Mouse (Mus musculus): ENCODE results near the gene Syn3.
"Not testable (repeated sequence)": the region's sequence is repeated elsewhere in the genome, so short reads cannot be mapped to it uniquely, and the experiment has no call there.

Gene Syn3

DNA sequence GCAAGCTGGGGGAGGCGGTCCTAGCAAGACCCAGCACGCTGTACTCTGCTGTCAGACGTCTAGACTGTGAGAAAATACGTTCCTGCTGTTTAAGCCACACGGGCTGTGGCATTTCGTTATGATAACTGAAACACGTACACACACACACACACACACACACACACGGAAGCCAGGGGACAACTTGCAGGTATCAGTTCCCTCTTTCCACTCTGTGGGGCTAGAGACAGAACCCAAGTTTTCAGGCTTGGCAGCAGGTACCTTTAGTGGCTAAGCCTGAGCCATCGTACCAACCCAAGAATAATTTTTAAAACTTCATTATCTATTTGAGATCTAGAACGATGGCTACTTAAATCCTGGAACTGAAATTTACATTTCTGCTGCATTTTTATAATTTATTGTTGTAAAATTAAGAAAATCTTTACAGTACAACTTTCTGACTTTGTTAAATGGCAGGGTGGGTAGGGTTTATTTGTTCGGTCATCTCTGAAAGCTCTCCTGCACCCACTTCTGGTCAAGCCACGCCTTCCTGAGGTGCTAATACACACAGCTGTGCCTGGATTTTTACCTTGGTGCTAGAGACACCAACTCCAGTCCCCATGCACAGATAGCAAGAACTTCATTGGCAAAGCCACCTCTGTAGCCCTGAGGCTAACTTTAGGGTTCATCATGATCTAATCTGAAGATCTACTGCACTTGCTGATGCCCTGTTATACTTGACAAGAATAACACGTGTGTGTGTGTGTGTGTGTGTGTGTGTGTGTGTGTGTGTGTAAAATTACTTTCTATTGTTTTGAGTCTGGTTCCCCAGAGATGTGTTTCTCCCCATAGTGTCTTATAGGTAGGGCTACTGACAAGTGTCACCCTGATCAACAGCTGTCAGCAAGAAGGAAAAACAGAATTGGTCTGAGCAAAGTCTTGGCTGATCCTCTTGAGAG, 29.8 kb downstream of the Syn3 start:
- DNase-seq (ENCODE audit: inconsistent age in 2 of 2, low spot score in 1 of 2) = no peak

DNA sequence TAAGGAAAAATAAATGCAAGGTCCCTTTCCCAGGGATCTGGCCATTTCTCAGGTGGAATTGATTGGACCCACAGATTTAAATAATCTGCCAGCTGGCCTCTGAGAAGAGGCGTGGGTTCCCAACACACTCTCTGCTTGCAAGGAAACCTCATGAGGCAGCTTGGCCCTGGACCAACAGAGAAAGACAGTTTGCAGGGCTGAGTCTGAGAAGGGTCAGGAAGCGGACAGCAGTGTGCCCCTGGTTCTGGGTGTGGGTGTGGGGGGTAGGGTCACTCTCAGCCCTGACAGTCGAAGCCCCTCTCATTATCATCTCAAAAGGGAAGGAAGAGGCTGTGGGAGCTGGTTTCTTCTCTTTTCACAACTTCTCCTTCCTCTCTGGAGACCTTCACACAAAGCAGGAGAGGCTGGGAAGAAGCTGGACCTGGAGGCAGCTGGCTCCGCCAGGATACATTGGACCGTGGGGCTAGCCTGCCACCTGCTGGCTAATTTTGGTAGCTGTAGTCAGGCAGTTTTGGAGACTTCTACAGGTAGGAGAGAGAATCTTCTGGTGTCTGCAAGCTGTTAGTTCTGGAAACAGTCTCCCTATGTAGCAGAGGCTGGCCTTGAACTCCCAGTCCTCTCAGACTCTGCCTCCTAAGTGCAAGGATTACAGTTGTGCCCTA, 35.0 kb downstream of the Syn3 start:
- DNase-seq (ENCODE audit: inconsistent age in 2 of 2, low spot score in 1 of 2) = peak; percentile 78 to 93

DNA sequence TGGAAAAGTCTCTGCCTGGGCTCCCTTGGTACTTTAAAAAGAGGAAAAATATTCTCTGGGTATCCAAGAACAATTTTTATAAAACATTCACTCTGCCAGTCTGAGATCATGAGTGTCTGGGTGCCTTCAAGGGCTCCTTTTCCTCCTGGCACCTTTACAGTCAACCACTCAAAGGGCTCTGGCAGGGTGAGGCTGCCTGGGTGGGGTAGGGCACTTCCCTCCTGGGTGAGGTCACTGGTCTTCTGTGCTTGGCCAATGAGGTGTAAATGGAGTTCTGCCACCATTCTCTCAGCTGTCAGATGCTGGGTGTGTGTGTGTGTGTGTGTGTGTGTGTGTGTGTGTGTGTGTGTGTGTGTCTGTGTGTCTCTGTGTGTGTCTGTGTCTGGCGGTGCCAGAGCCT, 39.1 kb downstream of the Syn3 start:
- no peak for DNase-seq (ENCODE audit: inconsistent age in 2 of 2, low spot score in 1 of 2)

DNA sequence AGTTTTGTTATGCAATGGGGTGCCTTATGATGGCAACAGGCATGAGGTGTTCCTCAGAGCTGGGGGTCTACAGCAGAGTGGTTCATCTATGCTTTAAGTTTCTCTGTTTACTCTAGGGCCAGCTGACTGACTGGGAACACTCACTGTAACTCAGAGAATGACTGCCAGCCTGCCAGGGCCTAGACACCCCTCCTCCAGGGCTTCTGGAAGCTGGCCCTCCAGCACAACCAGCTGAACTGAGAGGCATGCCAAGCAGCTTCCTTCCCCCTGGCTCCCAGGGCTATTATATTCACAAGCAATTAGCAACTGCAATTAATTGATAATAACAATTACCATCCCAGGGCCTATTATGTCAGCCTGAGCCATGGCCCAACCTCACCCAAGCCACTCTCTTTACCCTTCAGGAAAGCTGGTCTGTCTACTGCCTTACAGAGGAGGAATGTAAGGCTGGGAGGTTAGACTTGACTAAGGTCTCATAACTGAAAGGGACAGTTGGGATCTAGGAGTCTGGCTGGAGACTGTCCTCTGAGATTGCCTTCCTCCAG, 41.0 kb downstream of the Syn3 start:
- DNase-seq (ENCODE audit: inconsistent age in 2 of 2, low spot score in 1 of 2) = no peak

DNA sequence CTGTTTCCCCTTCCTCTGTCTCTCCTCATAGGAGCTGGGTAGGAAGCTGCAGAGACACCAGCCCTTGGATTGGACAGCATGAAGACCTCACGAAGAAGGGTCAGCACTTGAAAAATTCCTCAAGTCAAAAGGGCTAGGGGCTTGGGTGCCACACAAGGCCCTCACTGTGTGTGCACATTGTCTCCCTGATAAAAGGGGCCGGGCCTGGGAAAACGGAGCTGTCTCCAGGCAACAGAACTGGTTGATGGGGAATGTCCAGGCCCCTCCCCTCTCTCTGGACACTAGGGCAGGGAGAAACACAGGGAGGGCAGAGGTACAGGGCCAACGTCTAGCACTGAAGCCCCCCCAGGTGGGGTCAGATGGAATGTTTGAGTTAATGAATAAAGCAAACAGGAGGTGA, 41.5 kb downstream of the Syn3 start:
- no peak for DNase-seq (ENCODE audit: inconsistent age in 2 of 2, low spot score in 1 of 2)

DNA sequence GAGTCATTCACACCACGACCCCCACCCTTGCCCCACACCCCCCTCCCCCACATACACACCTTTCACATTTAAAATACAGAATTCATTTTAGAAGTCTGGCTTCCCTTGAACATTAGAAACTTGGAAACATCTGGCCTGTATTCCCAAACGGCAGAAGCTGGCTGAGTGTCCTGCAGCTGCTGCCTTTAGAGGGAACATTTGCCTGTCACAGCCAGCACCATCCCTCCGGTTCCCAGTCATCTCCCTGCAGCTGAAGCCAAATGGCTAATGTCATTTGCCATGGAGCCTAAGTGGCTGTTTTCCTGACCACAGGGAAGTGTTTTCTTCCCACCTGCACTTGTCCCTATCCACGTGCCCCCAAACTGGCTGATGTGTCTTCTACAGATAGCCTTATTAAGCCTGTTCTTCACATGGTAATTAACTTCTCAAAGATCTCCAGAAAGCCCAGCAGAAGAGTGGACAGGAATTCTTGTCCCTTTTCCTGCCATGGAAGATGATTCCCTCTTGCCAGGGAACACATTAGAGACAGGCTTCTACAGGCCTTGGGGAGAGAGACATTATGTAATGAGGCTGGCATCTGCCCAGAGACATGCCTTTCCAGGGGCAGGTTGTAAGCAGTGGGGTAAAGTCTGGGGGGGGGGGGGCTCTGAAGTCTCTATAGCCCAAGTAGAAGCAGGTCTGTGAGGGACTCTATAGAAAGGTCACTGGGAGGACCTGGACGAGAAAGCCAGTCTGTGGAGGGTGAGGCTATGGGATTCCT, 43.2 kb downstream of the Syn3 start:
- DNase-seq (ENCODE audit: inconsistent age in 2 of 2, low spot score in 1 of 2) = peak; percentile 13 to 61

DNA sequence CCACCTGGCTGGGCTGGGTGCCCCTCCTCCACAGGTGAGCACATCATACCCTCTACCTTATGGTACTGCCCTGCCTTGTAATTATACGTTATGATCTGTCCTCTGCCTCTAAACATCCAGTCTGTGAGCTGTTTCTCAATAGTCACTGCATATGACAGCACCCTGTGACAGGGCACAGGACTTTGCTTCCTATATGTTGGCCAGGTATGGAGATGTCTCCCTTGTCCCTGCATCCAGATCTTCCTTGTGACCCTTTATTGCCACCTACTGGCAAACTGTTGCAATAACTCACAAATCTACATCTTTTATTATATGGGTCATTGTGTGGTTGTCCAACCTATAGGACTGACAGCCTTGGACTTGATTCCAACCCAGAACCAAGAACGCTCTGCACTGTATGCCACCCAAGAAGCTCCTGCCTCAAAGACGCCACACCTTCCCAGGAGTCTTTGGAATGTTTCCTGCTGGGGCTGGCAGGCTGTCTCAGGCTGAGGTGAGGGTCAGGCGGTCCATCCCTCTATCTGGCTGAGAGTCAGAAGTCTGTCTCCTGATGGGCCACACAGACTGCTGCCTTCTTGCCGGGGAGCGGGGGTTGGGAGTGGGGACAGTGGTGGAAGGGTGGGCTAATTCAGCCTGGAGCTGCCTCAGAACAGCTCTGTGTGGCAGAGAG, 46.2 kb downstream of the Syn3 start:
- DNase-seq (ENCODE audit: inconsistent age in 2 of 2, low spot score in 1 of 2) = peak; percentile 31 to 84

DNA sequence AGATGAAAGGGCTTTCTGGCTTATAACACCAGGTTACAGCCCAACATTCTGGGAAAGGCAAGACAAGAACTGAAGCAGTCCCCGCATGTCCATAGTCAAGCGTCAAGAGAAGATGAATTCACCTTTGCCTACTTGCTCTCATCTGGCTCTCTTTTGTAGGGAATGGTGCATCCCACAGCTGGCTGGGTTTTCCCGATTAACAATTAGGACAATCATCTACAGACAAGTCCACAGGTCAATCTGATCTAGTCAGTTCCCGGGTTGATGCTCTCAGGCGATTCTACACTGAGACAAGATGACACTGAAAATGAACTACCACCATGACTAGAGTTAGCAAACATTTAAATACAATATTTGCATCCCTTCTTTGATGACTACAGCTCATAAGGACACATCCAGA, 47.4 kb downstream of the Syn3 start:
- no peak for DNase-seq (ENCODE audit: inconsistent age in 2 of 2, low spot score in 1 of 2)

DNA sequence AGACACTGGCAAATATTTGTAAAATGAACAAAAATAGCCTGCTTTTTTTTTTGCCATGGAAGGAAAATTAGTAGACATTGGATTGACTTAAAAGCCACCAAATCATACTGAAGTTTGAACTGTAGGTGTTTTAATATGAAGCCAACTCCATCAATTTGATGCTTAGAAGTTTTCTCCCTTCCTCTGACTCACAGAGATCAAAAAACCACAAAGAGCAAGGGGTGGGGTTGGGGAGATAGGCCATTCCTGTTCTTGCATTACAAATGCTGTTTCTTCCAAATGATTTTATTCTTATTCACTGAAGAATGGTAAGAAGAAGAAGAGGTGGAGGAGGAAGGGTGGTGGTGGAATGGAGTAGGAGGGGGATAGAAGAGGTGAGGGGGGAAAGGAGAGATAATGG, 52.0 kb downstream of the Syn3 start:
- DNase-seq (ENCODE audit: inconsistent age in 2 of 2, low spot score in 1 of 2) = no peak

DNA sequence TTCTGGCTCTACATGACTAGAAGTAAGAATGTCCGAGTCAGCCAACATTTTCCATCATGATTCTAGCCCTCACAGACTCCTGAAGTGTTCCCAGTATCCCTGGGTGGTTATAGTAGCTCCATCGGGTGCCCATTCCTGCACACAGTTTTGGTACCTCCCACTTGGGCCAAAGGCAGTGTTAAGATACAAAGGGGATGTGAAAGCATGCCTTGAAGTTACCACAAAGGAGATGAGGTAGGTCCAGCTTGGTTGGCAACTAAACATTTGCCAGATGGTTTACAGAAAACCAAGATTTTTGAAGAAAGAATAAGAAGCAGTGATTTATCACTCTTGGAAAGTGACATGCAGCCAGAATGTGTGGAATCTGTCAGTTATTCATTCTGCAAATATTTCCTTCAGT, 53.5 kb downstream of the Syn3 start:
- no peak for DNase-seq (ENCODE audit: inconsistent age in 2 of 2, low spot score in 1 of 2)

DNA sequence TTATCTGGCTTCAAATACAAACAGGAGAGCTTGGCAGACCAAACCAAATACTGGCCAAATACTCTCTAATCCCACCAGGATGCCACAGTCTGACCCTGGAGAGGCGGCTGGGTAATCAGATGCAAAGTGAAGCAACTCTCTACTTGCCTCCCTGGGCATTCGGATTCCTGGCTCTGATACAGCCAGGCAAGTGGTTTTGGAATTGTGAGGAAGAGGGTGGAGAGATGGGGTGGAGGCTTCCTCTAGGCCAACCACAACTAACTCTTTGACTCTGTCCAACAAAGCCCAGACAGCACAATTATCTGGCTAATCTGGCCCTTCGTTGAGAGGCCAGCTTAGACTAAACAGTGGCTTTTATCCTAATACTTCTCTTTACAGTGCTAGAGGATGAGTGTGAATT, 54.0 kb downstream of the Syn3 start:
- DNase-seq (ENCODE audit: inconsistent age in 2 of 2, low spot score in 1 of 2) = no peak

DNA sequence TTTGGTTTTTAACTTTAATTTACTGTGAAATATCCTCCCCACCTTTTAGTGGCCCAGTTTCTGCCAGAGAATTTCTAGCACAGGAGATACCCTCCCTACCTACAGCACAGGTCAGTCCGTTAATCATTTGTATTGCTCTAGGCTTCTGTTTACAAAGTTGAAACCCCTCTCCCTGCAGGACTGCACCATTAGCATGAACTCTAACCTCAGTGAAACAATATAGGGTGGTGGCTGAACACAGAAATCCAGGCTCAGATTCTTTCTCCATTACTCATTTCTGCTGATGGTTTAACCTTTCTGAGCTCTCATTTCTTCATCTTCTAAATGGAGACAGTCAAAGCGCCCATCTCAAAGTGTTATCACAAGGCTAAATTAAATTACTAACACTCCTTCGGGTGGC, 56.9 kb downstream of the Syn3 start:
- no peak for DNase-seq (ENCODE audit: inconsistent age in 2 of 2, low spot score in 1 of 2)

DNA sequence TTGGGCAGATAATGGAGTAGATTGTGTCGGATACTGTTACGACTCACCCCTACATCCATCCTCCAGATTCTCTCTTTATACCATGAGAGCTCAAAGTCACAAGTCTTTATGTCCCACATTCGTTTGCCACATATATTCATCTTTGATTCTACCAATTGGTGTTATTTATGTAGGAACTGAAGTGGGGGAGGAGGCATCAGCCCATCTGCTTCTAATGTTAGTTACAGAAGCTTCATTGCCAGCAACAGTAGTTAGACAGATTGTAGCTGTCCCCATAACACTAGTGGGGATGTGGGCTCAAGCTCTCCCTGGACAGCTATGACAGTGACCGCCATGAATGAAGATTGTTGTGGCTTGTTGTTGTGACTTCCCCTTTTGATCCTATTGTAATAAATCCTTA, 59.1 kb downstream of the Syn3 start:
- no peak for DNase-seq (ENCODE audit: inconsistent age in 2 of 2, low spot score in 1 of 2)

DNA sequence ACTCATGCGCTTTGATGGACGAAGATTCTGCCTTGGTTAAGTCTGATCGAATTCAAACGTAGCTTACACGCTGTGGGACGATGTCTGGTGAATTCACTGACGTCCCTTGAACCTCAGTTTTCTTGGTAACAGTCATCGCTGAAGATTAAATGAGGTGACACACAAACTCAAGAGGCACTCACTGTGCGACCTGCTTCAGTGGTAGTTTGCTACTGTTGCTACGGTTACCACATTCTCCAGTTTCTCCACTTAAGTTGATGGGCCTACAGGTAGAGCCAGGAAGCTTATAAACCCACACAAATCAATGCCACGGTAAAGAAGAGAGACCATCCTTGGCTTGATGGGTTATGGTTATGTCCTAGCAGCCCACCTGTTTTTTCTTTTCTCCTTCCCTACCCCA, 61.4 kb downstream of the Syn3 start:
- DNase-seq (ENCODE audit: inconsistent age in 2 of 2, low spot score in 1 of 2) = no peak

DNA sequence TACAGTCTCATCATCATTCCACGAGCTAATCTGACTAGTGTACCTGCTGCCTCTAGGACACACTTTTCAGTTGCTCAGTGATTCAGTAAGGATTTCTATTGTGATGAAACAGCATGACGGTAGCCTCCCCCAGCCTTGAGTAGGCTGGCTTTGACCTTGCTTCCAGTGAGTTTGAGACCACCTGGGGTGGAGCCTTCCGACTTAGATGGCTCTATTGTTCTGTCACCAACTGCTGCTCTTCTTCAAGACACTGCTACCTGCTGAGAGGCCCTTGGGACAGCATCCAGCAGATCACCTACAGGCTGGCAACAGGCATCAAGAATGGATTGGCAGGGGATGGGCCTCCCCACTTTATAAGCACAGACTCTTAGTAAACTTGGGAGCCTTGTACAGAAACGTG, 63.7 kb downstream of the Syn3 start:
- DNase-seq (ENCODE audit: inconsistent age in 2 of 2, low spot score in 1 of 2) = not testable (repeated sequence)

DNA sequence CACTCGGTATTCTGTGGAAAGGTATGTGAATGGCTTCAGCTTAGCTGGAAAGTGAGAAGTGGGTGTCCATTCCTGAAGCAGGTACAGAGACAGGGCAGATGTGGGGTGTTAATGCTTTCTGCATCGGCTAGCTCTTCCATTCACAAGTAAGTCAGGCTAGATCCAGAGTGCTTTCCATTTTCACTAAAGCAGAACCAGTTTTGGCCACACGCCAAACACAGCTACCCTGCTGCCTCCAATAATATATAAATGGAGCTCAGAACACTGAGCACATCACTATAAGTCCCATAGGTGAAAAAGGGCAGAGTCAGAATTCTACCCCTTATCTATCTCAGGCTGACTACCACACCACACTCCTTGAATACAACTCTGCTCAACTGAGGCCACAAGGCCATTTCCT, 69.0 kb downstream of the Syn3 start:
- DNase-seq (ENCODE audit: inconsistent age in 2 of 2, low spot score in 1 of 2) = no peak

DNA sequence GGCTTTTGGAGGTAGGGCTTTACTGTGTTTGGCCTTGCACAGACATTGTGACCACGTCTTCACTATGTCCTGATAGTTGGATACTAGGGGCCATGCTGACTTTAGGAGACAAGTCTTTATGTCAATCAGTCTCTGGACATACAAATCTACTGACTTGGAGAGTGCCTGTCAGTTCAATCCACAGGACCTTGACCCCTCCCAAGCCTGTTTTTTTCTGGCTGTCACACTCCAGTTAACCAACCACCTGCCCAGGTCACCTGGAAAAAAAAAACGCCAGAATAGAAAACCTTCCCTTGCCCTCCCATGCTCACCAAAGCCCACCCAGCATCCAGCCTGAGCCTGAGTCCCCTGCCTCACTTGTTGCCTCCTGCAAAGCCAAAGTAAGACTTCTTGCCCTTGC, 70.7 kb downstream of the Syn3 start:
- no peak for DNase-seq (ENCODE audit: inconsistent age in 2 of 2, low spot score in 1 of 2)

DNA sequence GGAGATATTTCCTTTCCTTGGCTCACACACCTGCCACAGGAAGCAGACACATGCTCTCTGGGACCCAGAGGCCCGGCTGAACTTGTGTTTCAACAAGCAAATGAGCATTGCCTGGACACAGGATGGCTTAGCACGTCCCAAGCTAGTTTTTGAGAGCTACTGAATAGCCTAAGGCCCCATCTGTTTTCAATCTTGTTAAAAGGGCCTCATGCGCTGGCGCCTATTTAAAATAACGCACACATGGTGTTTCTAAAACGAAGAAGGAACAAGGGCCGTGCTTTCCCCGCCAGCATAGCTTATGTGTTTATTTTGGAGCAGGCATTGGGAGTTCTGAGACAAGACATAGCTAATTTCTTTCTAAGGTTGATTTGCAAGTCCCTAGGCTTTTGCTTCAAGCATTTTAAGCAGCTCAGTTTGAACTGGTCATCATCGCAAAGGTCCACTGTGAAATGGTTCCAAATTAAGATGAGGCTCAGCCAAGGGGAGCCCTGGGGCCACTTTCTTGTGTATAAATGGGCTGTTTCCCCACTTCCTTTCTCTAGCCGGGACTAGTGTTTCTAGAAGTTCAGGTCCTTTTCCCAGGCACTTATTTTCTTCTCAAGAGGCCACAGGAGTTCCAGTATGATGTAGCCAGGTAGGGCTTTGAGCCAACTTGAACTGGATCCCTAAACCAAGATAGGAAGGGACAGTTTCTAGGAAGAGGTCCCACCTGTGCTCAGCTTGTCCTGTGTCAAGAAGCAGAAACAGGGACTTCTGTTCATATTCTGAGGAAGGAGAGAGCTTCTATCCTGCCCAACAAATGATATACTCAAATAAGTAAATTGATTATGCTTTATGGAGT, 72.8 kb downstream of the Syn3 start:
- peak; percentile 10 to 29 for DNase-seq (ENCODE audit: inconsistent age in 2 of 2, low spot score in 1 of 2)

DNA sequence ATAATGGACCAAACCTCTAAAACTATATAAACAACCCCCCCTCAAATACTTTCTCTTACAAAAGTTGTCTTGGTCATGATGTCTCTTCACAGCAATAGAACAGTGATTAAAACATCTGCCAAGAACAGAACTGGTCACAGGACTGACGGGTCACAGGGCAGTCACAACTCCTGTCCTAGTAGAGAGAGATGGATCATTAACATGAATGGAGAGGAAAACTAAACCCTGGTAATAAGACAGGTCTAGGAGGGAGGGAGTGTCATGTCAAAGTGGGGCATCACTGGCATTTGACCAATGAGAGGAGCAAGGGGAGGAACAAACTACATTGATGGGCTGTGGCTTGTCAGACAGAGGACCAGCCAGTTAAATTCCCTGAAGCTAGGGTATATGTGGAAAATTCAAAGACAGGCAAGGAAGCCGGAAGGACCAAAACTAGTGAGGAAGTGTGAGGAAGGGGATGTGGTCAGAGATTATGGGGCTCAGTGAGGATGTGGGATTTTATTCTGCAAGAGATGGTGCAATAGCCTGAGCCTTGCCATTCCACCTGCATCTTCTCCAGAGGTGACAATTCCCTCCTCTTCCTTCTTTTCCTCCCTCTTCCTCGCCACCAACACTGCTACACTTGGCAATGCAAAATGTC, 76.8 kb downstream of the Syn3 start:
- no peak for DNase-seq (ENCODE audit: inconsistent age in 2 of 2, low spot score in 1 of 2)

DNA sequence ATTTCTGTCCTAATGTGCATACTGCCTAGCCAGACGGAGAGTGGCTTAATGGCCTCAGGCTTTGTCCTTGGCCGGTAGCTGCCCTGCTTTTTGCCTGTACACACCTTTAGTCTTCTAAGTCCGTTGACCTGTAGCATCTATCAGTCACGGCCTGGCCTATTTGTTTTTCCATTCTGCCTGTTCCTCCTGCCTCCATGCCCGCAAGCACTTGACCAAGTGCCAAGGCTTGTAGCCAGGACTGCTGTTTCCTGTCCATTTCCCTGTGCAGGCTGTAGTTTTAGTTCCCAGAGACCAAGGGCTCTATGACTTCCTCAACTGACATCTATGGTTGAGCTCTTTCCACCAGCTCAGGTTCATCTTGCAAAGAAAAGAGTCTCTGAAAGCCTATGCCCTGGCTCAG, 79.8 kb downstream of the Syn3 start:
- peak; percentile 40 to 70 for DNase-seq (ENCODE audit: inconsistent age in 2 of 2, low spot score in 1 of 2)

All from adrenal gland, adult (tissue).